Mouse (Mus musculus) right cerebral cortex, adult 18-20 months (tissue): ENCODE data around the gene Gm37240.

Experiments used
- DNase-seq: peaks from one replicate; pipeline ENCODE4 v3.0.0; 2022; ENCODE audit warnings: mixed read lengths

Gm37240 gene

GRCm38 (mm10) chr3:84776084-84776483 lies 1111.2 kb downstream of the Gm37240 start:
- no peak for DNase-seq

GRCm38 (mm10) chr3:84775577-84775976 lies 1111.7 kb downstream of the Gm37240 start:
- no peak for DNase-seq

DNA sequence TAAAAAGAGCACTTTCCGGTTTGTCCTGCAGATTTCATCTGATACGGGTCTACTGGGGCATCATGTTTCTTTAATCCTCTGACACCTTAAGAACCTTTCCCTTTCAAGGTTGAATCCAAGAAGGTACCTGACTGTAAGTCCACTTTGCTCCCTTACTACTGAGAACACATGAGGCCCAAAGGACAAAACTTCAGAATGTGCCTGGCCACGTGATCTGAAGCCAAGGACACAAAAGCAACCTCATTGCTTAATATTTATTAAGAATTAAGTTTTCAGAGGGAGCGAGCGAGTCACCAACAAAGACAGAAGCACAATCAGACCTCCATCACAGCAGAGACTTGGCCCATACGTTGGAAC lies 1112.3 kb downstream of the Gm37240 start:
- DNase-seq, result no peak

GRCm38 (mm10) chr3:84774246-84775066 lies 1112.9 kb downstream of the Gm37240 start:
- no peak for DNase-seq

- DNase-seq, result no peak
Measured at GRCm38 (mm10) chr3:84771980-84772379, 1115.3 kb downstream of the Gm37240 start.

DNA sequence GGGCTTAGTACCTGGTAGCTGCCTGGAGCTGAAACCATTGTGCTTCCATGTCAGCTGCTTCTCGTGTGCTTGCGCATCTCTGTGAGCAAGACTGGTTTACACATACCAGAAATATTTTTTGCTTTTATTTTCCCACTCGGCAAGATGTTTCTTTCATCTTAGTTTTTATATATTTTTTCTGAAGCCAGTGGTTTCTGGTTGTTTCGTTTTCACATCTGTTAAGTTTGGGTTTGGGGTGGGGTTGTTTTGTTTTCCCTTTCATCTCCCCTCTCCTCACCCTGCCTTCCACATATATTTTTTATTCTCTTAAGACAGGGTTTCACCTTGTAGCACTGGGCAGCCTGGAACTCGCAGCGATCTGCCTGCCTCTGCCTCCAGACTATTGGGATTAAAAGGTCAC lies 1116.8 kb downstream of the Gm37240 start:
- no peak for DNase-seq

DNA sequence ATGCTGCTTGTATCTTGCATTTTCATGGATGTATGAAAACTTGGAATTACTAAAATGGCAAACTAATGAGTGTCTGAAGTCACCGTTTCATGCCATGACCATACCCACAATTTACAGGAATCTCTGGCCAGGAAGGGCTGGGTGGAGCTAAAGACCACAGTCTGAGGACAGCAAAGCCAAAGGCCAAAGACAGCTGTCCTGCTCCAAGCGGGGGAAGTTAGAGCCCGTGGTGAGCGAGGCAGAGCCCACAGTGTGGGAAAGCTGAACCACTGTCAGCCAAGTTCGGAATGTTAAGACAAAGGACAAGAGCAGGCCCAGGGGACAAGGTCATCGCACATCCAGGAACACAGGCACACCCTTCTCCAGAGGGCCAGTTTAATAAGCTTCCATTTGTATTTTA lies 1117.9 kb downstream of the Gm37240 start:
- DNase-seq, result no peak

DNA sequence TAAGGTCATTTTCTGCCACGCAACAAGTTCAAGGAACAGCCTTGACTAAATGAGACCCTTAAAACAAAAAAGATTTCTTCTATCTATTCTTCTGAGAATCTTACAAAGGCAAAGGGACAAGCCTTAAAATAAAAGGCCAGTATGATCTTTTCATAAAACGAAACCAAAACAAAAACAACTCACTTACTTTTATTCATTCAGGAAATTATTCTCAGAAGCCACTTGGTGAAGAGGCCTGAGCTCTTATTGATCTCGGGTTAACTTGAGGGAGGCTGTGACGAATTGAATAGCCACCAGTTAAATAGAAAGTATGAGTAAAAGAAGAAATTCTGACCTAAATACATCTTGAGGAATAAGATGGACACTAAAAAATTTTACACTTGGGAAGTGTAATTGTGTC lies 1118.4 kb downstream of the Gm37240 start:
- DNase-seq, result no peak

DNA sequence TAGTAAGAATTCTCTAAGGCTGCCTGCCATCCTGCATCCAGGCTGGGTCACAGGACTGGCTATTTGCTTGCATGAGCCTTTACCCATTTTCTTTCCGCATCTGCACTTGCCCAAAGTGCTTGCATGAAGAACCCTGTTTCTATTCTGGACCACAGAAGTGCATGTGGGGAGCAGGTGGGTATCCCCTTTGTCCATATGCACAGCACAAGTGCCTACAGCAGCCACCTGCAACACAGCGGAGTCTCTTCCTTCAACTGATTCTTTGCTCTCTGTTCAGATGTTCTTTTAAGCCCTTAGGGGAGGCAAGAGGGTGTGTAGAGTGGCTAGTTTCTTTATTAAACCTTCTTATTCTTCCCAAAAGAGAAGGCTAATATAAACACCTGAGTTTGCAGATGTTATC lies 1133.5 kb downstream of the Gm37240 start:
- no peak for DNase-seq

DNA sequence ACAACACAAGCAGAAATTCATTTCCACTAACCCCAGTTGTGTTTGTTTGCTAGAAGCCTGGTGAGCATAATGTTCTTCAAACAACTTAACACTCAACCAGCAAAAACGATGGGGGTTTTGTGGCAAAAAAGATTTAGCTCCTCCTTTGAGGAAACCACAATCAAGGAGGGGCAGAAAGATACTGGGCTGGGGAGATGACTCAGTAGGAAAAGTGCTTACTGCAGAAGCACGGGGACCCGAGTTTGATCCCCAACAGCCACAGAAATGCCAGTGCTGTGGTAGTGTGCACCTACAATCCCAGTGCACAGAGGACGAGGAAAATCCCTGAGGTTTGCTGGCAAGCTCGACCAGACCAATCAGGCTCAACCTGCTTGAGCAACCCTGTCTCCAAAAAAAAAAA lies 1138.1 kb downstream of the Gm37240 start:
- DNase-seq, result no peak

- no peak for DNase-seq
Measured at GRCm38 (mm10) chr3:84748139-84748538, 1139.2 kb downstream of the Gm37240 start.

GRCm38 (mm10) chr3:84745537-84746189 lies 1141.7 kb downstream of the Gm37240 start:
- DNase-seq, result peak; percentile 52

- DNase-seq, result no peak
Measured at GRCm38 (mm10) chr3:84744707-84745106, 1142.6 kb downstream of the Gm37240 start.

- DNase-seq, result no peak
Measured at GRCm38 (mm10) chr3:84740050-84740596, 1147.2 kb downstream of the Gm37240 start.

GRCm38 (mm10) chr3:84737137-84737536 lies 1150.2 kb downstream of the Gm37240 start:
- DNase-seq, result no peak

GRCm38 (mm10) chr3:84735716-84736115 lies 1151.6 kb downstream of the Gm37240 start:
- DNase-seq, result no peak

DNA sequence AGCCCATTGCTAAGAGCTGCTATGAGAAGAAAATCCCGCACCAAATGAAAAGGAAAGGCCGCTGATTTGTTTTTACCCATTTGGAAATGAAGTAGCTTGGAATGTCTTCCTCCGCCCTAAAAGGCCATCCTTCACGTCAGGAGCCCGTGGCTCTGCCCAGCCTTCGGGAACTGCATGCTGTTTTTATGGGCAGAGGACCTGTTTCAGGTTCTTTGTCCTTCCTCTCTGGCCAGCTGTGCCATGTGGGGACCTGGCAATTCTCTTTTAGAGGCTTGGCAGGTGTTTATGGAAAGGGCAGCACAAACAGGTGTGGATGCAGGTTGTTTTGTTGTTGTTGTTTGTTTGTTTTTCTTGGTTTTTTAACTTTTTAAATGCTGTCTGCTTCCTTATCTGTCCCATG lies 1154.8 kb downstream of the Gm37240 start:
- DNase-seq, result no peak

DNA sequence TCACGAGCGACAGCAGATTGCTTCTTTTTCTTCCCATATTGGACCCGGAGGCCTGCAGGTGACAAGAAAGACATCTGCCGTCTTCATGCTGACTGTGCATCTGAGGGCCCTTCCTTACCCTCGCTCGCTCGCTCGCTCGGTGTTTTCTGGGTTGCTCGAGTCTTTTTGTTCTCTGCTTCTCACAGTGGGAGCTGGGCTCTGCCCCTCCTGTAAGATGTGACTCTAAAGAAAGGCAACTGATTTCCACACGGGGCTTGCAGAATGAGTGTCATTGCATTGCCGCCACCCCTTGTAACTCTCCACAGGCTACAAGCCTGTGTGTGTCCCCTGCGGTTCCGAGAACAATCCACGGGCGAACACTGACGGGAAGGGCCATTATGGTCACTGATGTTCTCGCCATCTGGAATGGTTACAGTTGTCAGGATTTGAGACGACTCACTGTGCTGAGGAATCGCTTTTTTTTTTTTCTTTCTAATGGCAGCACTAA lies 1155.3 kb downstream of the Gm37240 start:
- no peak for DNase-seq

DNA sequence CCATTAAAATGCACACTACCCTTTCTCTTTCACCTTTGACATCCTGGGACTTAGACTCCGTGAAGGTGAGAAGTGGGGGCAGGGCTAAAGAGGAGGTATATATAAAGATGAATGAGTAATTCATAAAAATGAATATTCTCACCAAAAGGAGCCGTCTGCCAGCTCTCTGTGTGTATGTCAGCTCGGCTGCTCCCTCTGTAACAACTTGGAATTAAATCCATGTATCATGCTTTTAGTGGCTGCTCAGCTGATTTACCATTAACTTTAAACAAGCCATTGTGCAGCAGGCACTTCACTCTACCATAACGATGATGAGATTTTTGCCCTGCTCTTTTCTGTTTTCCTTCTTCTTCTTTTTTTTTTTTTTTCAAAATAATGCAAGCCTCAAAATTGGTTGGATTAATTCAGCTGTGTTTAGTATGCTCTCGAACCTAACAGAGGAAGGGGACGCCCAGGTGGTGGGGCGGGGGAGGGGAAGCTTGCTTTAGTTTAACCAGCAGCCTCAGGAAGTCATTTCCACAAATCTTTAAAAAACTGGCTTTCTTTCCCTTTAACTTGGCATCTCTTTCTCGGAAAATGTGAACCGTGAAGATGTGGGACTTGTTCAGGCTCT lies 1155.8 kb downstream of the Gm37240 start:
- no peak for DNase-seq

GRCm38 (mm10) chr3:84731003-84731402 lies 1156.3 kb downstream of the Gm37240 start:
- no peak for DNase-seq

GRCm38 (mm10) chr3:84729806-84730205 lies 1157.5 kb downstream of the Gm37240 start:
- DNase-seq, result no peak

GRCm38 (mm10) chr3:84723996-84724395 lies 1163.3 kb downstream of the Gm37240 start:
- DNase-seq, result no peak

GRCm38 (mm10) chr3:84722680-84723079 lies 1164.6 kb downstream of the Gm37240 start:
- DNase-seq, result no peak
